Mouse (Mus musculus): ENCODE results near the gene Grpel1. TPM values are rescaled to one million over a fixed set of nuclear protein-coding genes. Genes with fewer than 3 reads are reported as not detected.

Grpel1 gene
- polyA plus RNA-seq, 1 experiment from 2014 or later: 74.4 TPM

DNA sequence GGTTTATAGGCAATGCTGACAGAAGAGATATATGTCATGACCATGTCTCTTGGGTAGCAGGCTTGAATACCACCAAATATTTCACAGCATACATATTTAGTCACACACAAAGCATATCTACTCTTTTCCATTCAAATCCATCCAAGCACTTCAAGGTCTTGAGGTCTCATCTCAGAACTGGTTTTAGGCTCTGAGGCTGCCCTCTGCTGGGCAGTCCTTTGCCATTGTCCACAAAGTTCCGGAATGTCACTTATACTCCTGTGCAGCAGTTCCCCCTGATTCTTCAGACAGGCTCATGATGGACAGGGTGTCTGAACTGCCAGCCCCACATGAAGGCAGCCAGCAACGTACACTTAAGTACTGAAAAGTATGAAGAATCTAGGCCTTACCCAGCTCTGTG is 24.4 kb downstream of the Grpel1 start:
- H3K27ac ChIP-seq: no peak overlapping the region
- peaks cover 20% of the 10 kb centered on the region for H3K27me3 ChIP-seq (ENCODE audit: insufficient read depth, poor library complexity, severe bottlenecking)
- peaks cover 32% of the 10 kb centered on the region for H3K36me3 ChIP-seq
- WGBS: 58% methylated on average over 2 of the region's 2 CpGs
- no peak overlapping the region for H3K4me3 ChIP-seq
- H3K9me3 ChIP-seq: no peaks in the 10 kb centered on the region
- no peak for DNase-seq (ENCODE audit: low spot score)
- peaks cover 17% of the 10 kb centered on the region for H3K4me1 ChIP-seq

DNA sequence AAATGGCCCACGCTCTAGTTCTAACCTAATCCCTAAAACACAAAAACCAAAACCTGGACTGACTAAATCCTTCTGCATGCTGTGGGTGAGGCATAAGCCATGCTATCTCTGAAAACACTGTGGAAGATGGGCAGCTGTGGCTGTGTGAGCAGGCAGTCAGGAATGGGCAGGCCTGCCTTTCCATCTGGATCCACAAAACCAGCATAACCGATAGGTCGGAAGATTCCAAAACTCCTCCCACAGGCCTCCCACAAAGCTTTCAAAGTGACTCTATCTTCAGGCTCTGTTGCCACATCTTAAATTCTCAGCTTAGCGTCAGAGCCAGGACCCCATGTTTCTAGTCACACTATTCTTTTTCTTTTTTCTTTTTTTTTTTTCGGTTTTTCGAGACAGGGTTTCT is 29.1 kb downstream of the Grpel1 start:
- H3K36me3 ChIP-seq: peaks cover 64% of the 10 kb centered on the region

DNA sequence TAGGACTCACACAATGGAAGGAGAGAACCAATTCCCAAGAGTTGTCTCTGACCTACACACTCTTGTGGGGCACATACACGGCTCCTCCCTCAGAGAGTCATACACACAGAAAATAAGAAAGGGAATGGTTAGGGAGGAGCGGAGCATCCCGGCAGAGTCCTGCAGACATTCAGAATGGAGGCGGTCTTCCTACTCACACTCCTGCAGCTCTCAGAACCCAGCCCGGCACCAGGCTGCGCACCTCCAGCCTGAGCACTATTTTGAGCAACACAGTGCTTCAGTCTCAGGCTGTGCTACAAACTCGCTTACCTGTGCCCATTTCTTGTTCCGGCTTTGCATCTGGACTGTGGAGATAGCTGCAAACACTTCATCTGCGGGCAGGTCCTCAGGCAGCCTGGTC is 29.9 kb downstream of the Grpel1 start:
- Histone ChIP-seq H3K9me3 (no peaks in the 10 kb centered on the region), H3K27me3 (ENCODE audit: insufficient read depth, poor library complexity, severe bottlenecking) (no peaks in the 10 kb centered on the region), H3K4me3 (no peak overlapping the region), H3K36me3 (peaks cover 68% of the 10 kb centered on the region), H3K4me1 (no peaks in the 10 kb centered on the region), H3K27ac (no peak overlapping the region)
- no peak for DNase-seq (ENCODE audit: low spot score)
- WGBS: 91% methylated on average over 9 of the region's 9 CpGs

More for the DNA sequence above, 29.1 kb downstream of the Grpel1 start:
- Histone ChIP-seq H3K27me3 (ENCODE audit: insufficient read depth, poor library complexity, severe bottlenecking) (no peaks in the 10 kb centered on the region), H3K4me1 (no peaks in the 10 kb centered on the region), H3K9me3 (no peaks in the 10 kb centered on the region), H3K4me3 (no peak overlapping the region), H3K27ac (no peak overlapping the region)
- DNase-seq (ENCODE audit: low spot score): no peak
- WGBS: 86% methylated on average over 6 of the region's 6 CpGs

DNA sequence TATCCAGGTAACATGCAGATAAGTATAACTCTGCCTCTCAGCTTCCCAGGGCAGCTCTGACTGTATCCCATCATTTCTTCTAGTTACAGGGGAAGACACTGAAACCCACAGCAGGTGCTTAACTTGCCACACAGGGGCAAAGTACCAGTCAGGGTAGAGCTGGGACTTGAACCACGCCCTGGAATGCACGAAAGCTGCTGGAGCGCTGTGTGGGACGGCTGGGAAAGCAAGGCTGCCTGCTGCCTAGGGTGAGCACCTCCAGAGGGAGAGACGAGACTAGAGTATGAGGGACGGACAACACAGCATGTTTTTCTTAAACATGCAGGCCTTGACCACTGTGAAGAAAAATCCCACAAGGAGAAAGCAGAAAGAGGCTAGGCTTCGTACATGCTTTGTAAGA is 40.4 kb downstream of the Grpel1 start:
- Histone ChIP-seq H3K4me3 (no peak overlapping the region), H3K36me3 (peaks cover 70% of the 10 kb centered on the region), H3K4me1 (no peaks in the 10 kb centered on the region), H3K9me3 (no peaks in the 10 kb centered on the region), H3K27ac (no peak overlapping the region), H3K27me3 (ENCODE audit: insufficient read depth, poor library complexity, severe bottlenecking) (no peaks in the 10 kb centered on the region)
- WGBS: 88% methylated on average over 7 of the region's 7 CpGs
- DNase-seq (ENCODE audit: low spot score): no peak

DNA sequence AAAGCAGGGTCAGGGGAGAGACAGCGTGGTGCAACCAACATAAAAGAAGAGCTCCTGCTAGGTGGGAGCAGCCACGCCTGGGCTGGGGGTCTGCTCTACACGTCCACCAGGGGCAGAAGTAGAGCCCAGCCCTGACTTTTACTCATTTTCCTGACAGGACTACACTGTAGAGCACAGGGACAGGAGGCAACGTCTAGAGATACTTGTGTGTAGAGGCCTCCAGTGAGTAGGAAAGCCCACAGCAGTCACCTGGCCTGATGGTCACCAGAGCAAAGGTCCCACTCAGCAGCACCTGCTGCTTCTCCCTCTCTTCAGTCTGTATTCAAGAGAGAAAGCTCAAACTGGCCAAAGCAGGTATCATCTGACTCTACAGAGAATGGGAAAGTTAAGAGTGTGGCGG is 40.8 kb downstream of the Grpel1 start:
- H3K27ac ChIP-seq: no peak overlapping the region
- peaks cover 71% of the 10 kb centered on the region for H3K36me3 ChIP-seq
- H3K9me3 ChIP-seq: no peaks in the 10 kb centered on the region
- H3K4me3 ChIP-seq: no peak overlapping the region
- H3K27me3 ChIP-seq (ENCODE audit: insufficient read depth, poor library complexity, severe bottlenecking): no peaks in the 10 kb centered on the region
- no peak for DNase-seq (ENCODE audit: low spot score)
- 80% methylated on average over 5 of the region's 5 CpGs for WGBS
- no peaks in the 10 kb centered on the region for H3K4me1 ChIP-seq

DNA sequence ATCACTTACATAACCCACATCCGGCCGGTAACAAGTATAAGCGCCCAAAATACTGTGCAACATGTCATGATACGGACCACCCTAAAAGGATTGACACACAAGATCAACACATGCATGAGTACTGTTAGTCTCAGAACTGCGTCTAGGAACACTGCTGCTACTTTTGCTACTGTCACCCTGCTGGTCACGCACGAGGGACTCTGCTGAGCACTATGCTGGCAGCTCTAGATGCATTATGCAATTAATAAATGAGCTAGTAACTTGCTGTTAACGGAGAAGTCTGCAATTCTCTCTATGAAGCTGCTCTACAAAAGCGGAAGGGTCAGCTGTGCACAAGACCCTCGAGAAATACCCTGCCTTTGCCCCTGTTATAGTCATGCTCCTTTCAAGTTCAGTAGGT is 43.6 kb downstream of the Grpel1 start:
- no peak overlapping the region for H3K27ac ChIP-seq
- H3K4me1 ChIP-seq: no peaks in the 10 kb centered on the region
- no peak overlapping the region for H3K4me3 ChIP-seq
- no peak for DNase-seq (ENCODE audit: low spot score)
- H3K9me3 ChIP-seq: no peaks in the 10 kb centered on the region
- WGBS: 95% methylated on average over 10 of the region's 10 CpGs
- no peaks in the 10 kb centered on the region for H3K27me3 ChIP-seq (ENCODE audit: insufficient read depth, poor library complexity, severe bottlenecking)
- H3K36me3 ChIP-seq: peaks cover 76% of the 10 kb centered on the region

DNA sequence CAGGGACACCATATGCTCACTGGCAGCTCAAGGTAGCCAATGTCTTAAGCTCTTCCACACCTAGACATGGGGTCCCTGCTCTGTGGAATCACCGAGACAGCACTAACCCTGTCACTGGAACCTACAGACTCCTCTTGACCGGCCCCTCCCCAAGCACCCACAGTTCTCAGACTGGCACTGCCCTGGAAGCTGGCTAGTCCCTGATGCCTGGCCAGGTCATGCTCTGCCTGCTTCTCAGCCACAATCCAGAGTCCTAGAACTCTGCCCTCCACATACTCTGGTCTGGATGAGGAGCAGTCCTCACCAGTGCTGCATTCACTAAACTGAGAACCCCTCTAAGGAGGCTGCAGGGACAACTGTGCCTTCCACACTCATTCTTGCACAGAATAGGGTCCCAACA is 46.2 kb downstream of the Grpel1 start:
- Histone ChIP-seq H3K27ac (no peak overlapping the region), H3K27me3 (ENCODE audit: insufficient read depth, poor library complexity, severe bottlenecking) (no peaks in the 10 kb centered on the region), H3K4me1 (no peaks in the 10 kb centered on the region), H3K36me3 (peaks cover 76% of the 10 kb centered on the region), H3K4me3 (no peak overlapping the region), H3K9me3 (no peaks in the 10 kb centered on the region)
- no peak for DNase-seq (ENCODE audit: low spot score)
- WGBS: 100% methylated on average over 2 of the region's 2 CpGs

DNA sequence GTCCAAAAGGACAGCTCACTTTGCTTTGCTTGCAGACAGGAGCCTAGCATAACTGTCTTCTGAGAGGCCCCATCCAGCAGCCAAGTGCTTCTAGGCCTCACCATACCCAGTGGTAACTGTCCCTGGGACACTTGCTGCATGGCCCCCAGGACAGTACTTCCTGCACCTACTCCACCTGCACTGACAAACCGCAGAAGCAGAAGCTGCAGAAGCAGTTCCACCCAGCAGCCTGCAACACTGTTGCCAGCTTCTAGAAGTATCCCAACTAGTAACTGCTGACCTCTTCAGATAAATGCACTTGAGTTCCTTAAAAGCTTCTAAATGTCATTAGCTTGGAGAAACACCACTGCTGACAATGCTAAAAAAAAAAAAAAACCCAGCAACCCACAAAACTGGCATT is 50.3 kb downstream of the Grpel1 start:
- H3K9me3 ChIP-seq: no peaks in the 10 kb centered on the region
- H3K4me3 ChIP-seq: no peak overlapping the region
- peaks cover 86% of the 10 kb centered on the region for H3K36me3 ChIP-seq
- DNase-seq (ENCODE audit: low spot score): no peak
- no peaks in the 10 kb centered on the region for H3K27me3 ChIP-seq (ENCODE audit: insufficient read depth, poor library complexity, severe bottlenecking)
- no peaks in the 10 kb centered on the region for H3K4me1 ChIP-seq
- no peak overlapping the region for H3K27ac ChIP-seq
- 88% methylated on average over 1 of the region's 1 CpGs for WGBS

DNA sequence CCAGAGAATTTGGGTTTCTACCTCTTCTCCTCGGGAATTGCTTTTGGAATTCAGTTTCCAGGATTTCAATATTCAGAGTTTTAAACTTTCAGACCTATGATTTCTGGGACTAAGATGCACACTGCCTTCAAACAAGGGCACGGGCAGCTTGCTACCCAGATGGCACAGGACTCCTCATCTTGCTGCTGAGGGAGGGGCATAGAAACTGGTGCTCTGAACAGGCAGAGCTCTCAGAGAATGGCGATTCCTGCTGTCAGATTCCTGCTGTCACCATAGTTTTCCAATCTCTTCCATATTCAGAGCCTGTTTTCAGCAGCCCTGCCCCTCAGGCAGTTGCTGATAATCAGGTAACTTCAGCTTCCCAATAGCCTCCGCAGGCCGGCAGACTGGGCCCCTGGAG is 50.8 kb downstream of the Grpel1 start:
- no peak for DNase-seq (ENCODE audit: low spot score)
- Histone ChIP-seq H3K27ac (no peak overlapping the region), H3K9me3 (no peaks in the 10 kb centered on the region), H3K4me3 (no peak overlapping the region), H3K27me3 (ENCODE audit: insufficient read depth, poor library complexity, severe bottlenecking) (no peaks in the 10 kb centered on the region), H3K36me3 (peaks cover 86% of the 10 kb centered on the region), H3K4me1 (no peaks in the 10 kb centered on the region)
- 74% methylated on average over 5 of the region's 5 CpGs for WGBS

DNA sequence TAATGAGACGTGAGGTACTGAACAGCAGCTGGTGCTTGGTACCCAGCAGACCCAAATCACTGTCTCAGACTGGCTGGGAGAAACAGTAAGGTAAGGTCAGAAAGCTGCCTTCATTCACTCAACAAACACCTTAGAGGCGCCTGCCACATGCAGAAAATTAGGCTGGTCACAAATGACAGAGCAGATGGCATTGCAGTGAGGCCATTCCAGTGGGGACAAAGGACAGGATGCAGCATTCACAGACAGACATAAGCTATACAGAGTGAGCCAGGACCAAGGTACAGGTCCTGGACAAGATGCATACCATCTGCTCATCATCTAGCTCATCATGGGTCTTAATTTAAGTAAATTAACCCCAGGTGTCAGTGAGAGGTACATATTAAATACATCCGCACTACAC is 52.8 kb downstream of the Grpel1 start:
- DNase-seq (ENCODE audit: low spot score): no peak
- Histone ChIP-seq H3K27me3 (ENCODE audit: insufficient read depth, poor library complexity, severe bottlenecking) (no peaks in the 10 kb centered on the region), H3K4me3 (no peak overlapping the region), H3K9me3 (no peaks in the 10 kb centered on the region), H3K27ac (no peak overlapping the region), H3K4me1 (no peaks in the 10 kb centered on the region), H3K36me3 (peaks cover 85% of the 10 kb centered on the region)
- WGBS: 88% methylated on average over 3 of the region's 3 CpGs

DNA sequence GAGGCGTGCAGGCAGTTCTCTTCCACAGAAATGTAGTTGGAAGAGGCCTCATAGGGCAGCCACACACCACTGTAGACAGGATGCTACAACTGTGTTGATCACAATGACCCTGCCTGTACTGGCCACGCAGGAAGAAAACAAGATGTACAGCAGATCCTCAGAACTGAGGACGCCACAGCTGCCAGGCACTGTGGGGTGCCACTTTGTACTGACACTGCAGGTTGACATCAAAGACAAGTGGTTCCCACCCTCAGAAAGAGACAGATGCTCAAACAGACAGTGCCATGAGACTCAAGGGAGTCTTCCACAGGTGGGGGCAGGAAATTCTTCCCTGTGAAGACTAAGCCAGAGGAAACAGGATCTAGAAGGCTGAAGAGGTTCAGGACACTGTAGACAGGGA is 55.0 kb downstream of the Grpel1 start:
- Histone ChIP-seq H3K27me3 (ENCODE audit: insufficient read depth, poor library complexity, severe bottlenecking) (no peaks in the 10 kb centered on the region), H3K27ac (no peak overlapping the region), H3K36me3 (peaks cover 79% of the 10 kb centered on the region), H3K4me1 (peaks cover 6% of the 10 kb centered on the region; the same call in 1 of the 2 replicates), H3K9me3 (no peaks in the 10 kb centered on the region), H3K4me3 (no peak overlapping the region)
- no peak for DNase-seq (ENCODE audit: low spot score)
- 88% methylated on average over 3 of the region's 3 CpGs for WGBS

DNA sequence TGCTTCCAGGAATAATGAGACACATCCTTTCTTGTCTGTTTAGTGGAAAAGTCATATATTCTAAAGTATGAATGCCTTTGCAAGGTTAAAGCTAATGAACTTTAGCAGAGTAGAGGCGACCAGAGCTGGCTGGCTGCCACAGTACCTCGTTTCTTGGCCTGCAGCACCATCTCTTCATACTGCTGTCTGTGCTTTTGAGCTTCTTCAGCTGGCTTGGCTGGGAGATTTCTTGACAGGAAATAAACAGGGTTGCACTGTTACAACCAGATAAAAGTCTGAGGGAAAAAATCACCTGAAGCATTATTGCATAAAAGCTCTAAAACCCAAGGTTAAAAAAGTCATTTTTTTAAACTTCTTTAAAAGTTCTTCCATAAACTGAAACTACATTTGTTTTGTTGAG is 58.0 kb downstream of the Grpel1 start:
- WGBS: 65% methylated on average over 2 of the region's 2 CpGs
- Histone ChIP-seq H3K36me3 (peaks cover 59% of the 10 kb centered on the region), H3K4me1 (peaks cover 13% of the 10 kb centered on the region; the same call in 1 of the 2 replicates)

DNA sequence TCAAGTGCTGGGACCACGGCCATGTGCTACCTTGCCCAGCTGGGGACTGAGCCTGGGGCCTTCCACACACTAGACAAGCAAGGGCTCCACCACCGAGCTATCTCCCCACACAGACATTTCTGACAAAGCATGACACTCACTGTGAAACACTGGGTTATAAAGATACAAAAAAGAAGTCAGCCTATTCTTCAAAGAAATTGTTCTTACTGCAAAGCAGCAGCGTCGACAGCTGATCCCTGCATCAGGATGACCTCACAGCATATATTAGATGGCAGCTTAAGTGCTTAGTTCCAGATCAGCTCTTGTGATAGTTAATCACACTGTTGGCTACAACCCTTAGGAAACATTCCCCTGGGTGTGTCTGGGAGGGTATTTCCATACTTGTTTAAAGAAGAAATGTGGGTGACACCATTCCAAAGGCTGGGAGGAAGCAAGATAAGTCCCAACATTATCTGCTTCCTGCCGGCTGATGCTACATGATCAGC is 58.5 kb downstream of the Grpel1 start:
- Histone ChIP-seq H3K4me3 (no peak overlapping the region), H3K4me1 (peaks cover 16% of the 10 kb centered on the region), H3K27me3 (ENCODE audit: insufficient read depth, poor library complexity, severe bottlenecking) (no peaks in the 10 kb centered on the region), H3K36me3 (peaks cover 54% of the 10 kb centered on the region), H3K27ac (no peak overlapping the region), H3K9me3 (no peaks in the 10 kb centered on the region)
- 51% methylated on average over 5 of the region's 5 CpGs for WGBS
- no peak for DNase-seq (ENCODE audit: low spot score)

More for the DNA sequence above, 58.0 kb downstream of the Grpel1 start:
- no peak for DNase-seq (ENCODE audit: low spot score)
- no peak overlapping the region for H3K27ac ChIP-seq
- H3K9me3 ChIP-seq: no peaks in the 10 kb centered on the region
- no peaks in the 10 kb centered on the region for H3K27me3 ChIP-seq (ENCODE audit: insufficient read depth, poor library complexity, severe bottlenecking)
- H3K4me3 ChIP-seq: no peak overlapping the region
